Mouse (Mus musculus): ENCODE measurements at regions not wholly inside any gene's neighbourhood (a gene's known extent, or its start where the extent isn't known, plus 50 kb on each side); places are given as distances from the start of the nearest gene placed in this dataset.

GRCm38 (mm10) chr19:32940806-32941205 is 183.5 kb downstream of the Pten start:
- no peak for DNase-seq

GRCm38 (mm10) chr19:32943594-32944230 is 186.4 kb downstream of the Pten start:
- DNase-seq, result no peak

GRCm38 (mm10) chr19:32947081-32947855 is 190.0 kb downstream of the Pten start:
- peak; percentile 65 for DNase-seq

GRCm38 (mm10) chr19:32950252-32950651 is 193.0 kb downstream of the Pten start:
- no peak for DNase-seq

GRCm38 (mm10) chr19:32950794-32951193 is 193.5 kb downstream of the Pten start:
- DNase-seq, result no peak

- DNase-seq, result no peak
Measured at GRCm38 (mm10) chr19:32952425-32952824, 195.1 kb downstream of the Pten start.

GRCm38 (mm10) chr19:32952928-32953687 is 195.8 kb downstream of the Pten start:
- no peak for DNase-seq

GRCm38 (mm10) chr19:32954001-32954605 is 196.8 kb downstream of the Pten start:
- DNase-seq, result no peak

- no peak for DNase-seq
Measured at GRCm38 (mm10) chr19:32954942-32955341, 197.6 kb downstream of the Pten start.

GRCm38 (mm10) chr19:32956143-32956915 is 199.0 kb downstream of the Pten start:
- no peak for DNase-seq

GRCm38 (mm10) chr19:32956916-32957558 is 199.7 kb downstream of the Pten start:
- no peak for DNase-seq

- DNase-seq, result no peak
Measured at GRCm38 (mm10) chr19:32958276-32958675, 201.0 kb downstream of the Pten start.

GRCm38 (mm10) chr19:32958791-32959190 is 201.5 kb downstream of the Pten start:
- no peak for DNase-seq

GRCm38 (mm10) chr19:32959844-32960195 is 202.5 kb downstream of the Pten start:
- peak; percentile 72 for DNase-seq

GRCm38 (mm10) chr19:32960196-32960947 is 203.1 kb downstream of the Pten start:
- no peak for DNase-seq

GRCm38 (mm10) chr19:32961525-32961924 is 204.2 kb downstream of the Pten start:
- DNase-seq, result no peak

GRCm38 (mm10) chr19:32963983-32964382 is 206.7 kb downstream of the Pten start:
- peak; percentile 37 for DNase-seq

- no peak for DNase-seq
Measured at GRCm38 (mm10) chr19:32965488-32965887, 208.2 kb downstream of the Pten start.

GRCm38 (mm10) chr19:32969213-32969776 is 212.0 kb downstream of the Pten start:
- DNase-seq, result no peak

- DNase-seq, result no peak
Measured at GRCm38 (mm10) chr19:32972116-32972515, 214.8 kb downstream of the Pten start.

- no peak for DNase-seq
Measured at GRCm38 (mm10) chr19:32973130-32973529, 215.8 kb downstream of the Pten start.

All from kidney, adult 11 months (tissue).